Mouse (Mus musculus): ENCODE data around the gene Usp20. TPM values are rescaled to one million over a fixed set of nuclear protein-coding genes. Genes with fewer than 3 reads are reported as not detected.
A peak's percentile ranks its signal among the peaks of the same experiment; 100 is the strongest.
"Not testable (repeated sequence)": the region's sequence is repeated elsewhere in the genome, so short reads cannot be mapped to it uniquely, and the experiment has no call there.

Usp20 gene
- total RNA-seq (2021): 10 to 100 TPM; 50.6 to 53.1 TPM

GRCm38 (mm10) chr2:30981790-30982513, at the start of gene Usp20, which contains the start of gene BC005624:
TSS of gene Usp20 (plus strand) at chr2:30982279.
TSS of gene BC005624 (minus strand) at chr2:30982201.
- DNase-seq: peak; percentile 97
- intact Hi-C loops (cut with DNase I): loop anchor here (1.0 to 2.0 kb wide), 2 partner anchors 14 to 27 kb away; no protein-coding TSS in a partner anchor

- intact Hi-C loops (cut with DNase I): loop anchor here (2.0 to 5.0 kb wide), 2 partner anchors 106 to 138 kb away; no protein-coding TSS in a partner anchor
These were observed 49.0 kb upstream of the Usp20 start for GRCm38 (mm10) chr2:30933032-30933431.

GRCm38 (mm10) chr2:30933917-30934450, 48.1 kb upstream of the Usp20 start:
- peak; percentile 81 to 83 for DNase-seq
- intact Hi-C loops (cut with DNase I): loop anchor here (1.0 to 5.0 kb wide), 4 partner anchors 43 to 499 kb away; no protein-coding TSS in a partner anchor

More at GRCm38 (mm10) chr2:30933032-30933431, 49.0 kb upstream of the Usp20 start:
- no peak for DNase-seq

GRCm38 (mm10) chr2:30936808-30937207, 45.3 kb upstream of the Usp20 start:
- intact Hi-C loops (cut with DNase I): no loop called here
- DNase-seq: no peak

GRCm38 (mm10) chr2:30937731-30938130, 44.3 kb upstream of the Usp20 start:
- intact Hi-C loops (cut with DNase I): no loop called here
- no peak for DNase-seq

- intact Hi-C loops (cut with DNase I): no loop called here
- DNase-seq: no peak
These were observed 43.5 kb upstream of the Usp20 start for GRCm38 (mm10) chr2:30938574-30938991.

- no peak for DNase-seq
- intact Hi-C loops (cut with DNase I): no loop called here
These were observed 40.5 kb upstream of the Usp20 start for GRCm38 (mm10) chr2:30941586-30941985.

- DNase-seq; intact Hi-C loops (cut with DNase I): not testable (repeated sequence)
These were observed 40.0 kb upstream of the Usp20 start for GRCm38 (mm10) chr2:30942116-30942515.

GRCm38 (mm10) chr2:30942603-30943011, 39.5 kb upstream of the Usp20 start:
- intact Hi-C loops (cut with DNase I): no loop called here
- peak; percentile 52 to 67 for DNase-seq

GRCm38 (mm10) chr2:30952457-30952823, 29.6 kb upstream of the Usp20 start:
- no peak for DNase-seq
- intact Hi-C loops (cut with DNase I): no loop called here

- peak; percentile 81 to 83 for DNase-seq
- intact Hi-C loops (cut with DNase I): no loop called here
These were observed 29.1 kb upstream of the Usp20 start, which contains the start of gene Tor1b for GRCm38 (mm10) chr2:30952824-30953490. TSS of gene Tor1b (plus strand) at chr2:30952959.

- DNase-seq: no peak
- intact Hi-C loops (cut with DNase I): loop anchor here (2.0 kb wide), 1 partner anchor 28 kb away; the partner anchor contains the start of genes BC005624 and Usp20
These were observed 27.3 kb upstream of the Usp20 start for GRCm38 (mm10) chr2:30954797-30955196.

- intact Hi-C loops (cut with DNase I): no loop called here
- no peak for DNase-seq
These were observed 24.6 kb upstream of the Usp20 start for GRCm38 (mm10) chr2:30957511-30957910.

- no peak for DNase-seq
- intact Hi-C loops (cut with DNase I): no loop called here
These were observed 23.4 kb upstream of the Usp20 start for GRCm38 (mm10) chr2:30958726-30959125.

- intact Hi-C loops (cut with DNase I): no loop called here
- no peak for DNase-seq
These were observed 22.2 kb upstream of the Usp20 start for GRCm38 (mm10) chr2:30959856-30960255.

GRCm38 (mm10) chr2:30962570-30963254, 19.4 kb upstream of the Usp20 start:
- DNase-seq: no peak
- intact Hi-C loops (cut with DNase I): no loop called here

- no peak for DNase-seq
- intact Hi-C loops (cut with DNase I): no loop called here
These were observed 16.5 kb upstream of the Usp20 start for GRCm38 (mm10) chr2:30965627-30966026.

GRCm38 (mm10) chr2:30966826-30967225, 15.3 kb upstream of the Usp20 start:
- intact Hi-C loops (cut with DNase I): no loop called here
- no peak for DNase-seq

- DNase-seq: peak; percentile 86 to 89
- intact Hi-C loops (cut with DNase I): loop anchor here (1.0 kb wide), 1 partner anchor 14 kb away; no protein-coding TSS in a partner anchor
These were observed 14.4 kb upstream of the Usp20 start, which contains the start of gene Tor1a for GRCm38 (mm10) chr2:30967352-30968327. TSS of gene Tor1a (minus strand) at chr2:30967933.

Data from heart, postnatal 36 days (tissue).